Mouse (Mus musculus): ENCODE data around the gene Cntnap5b.

Gene Cntnap5b

DNA sequence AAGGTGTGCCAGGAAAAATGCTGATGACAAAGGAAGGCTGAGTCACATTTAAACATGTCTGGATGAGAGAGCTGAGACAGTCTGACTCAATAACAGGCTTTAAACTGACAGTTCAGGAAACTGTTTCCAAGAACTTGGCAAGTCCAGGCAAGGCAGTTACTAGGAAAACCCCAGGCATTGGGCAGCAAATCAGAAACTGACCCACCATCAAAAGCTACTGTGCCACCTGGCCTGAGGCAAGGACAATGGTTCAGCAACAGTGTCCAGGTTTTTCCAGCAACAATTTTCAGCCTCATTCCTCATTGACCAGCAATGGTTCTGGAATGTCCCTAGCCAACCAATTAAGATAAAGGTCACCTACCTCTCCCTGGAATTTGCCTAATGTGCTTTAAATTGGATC, 399.0 kb downstream of the Cntnap5b start:
- DNase-seq (ENCODE audit: low read depth, low spot score) = no peak

DNA sequence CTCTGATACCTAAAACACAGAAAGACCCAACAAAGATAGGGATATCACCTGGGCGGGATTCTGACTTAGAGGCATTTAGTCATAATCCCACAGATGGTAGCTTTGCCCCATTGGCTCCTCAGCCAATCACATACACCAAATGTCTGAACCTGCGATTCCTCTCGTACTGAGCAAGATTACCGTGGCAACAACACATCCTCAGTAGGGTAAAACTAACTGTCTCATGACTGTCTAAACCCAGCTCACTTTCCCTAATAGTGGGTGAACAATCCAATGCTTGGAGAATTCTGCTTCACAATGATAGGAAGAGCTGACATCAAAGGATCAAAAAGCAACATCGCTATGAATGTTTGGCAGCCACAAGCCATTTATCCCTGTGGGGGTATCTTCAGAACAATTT, 407.5 kb downstream of the Cntnap5b start:
- peak; percentile 96 for DNase-seq (ENCODE audit: low read depth, low spot score)

DNA sequence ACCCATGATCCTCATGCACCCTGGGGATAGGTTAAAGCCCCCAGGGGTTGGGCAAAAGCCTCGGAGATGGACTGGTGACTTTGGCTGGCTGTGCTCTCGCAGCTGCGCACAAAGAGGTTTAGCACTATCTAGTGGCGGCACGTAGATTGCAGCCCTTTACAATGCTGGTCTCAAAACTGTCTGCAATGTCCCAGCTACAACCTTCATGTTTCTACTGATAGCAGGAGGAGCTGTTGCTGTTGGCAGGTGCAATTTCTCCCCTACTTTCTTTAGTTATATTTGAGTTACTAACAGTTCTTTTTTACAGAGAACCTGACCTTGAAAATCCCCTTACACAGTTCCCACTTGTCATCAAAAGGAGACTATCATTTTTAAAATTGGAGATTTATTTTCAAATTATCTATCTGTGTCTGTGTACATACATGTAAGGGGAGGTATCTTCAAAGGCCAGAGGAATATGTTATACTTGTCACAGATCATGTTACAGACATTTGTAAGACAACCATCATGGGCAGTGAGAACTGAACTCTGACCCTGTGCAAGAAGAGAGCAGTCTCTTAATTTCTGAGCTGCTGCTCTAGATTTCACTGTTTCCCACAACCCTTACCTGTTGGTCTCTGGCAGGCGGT, 459.5 kb downstream of the Cntnap5b start:
- DNase-seq (ENCODE audit: low read depth, low spot score) = no peak

DNA sequence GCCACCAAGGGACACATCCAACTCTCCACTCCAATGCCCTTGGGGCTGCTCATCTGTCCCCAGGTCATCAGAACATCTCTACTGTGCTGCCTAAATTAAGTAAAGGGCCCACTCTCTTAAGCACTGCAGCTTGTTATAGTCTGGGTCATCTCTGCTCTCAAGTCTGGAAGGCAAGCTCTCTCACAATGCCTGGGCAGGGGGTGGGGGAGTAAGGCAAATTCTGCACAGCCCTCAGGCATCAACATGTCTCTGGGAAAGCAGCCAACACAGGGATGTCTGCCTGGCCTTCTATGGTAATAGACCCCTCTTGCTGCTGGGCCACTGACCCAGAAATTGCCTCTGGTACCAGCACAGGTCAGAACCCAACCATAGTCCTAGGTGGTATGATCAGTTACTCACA, 479.4 kb downstream of the Cntnap5b start:
- no peak for DNase-seq (ENCODE audit: low read depth, low spot score)

DNA sequence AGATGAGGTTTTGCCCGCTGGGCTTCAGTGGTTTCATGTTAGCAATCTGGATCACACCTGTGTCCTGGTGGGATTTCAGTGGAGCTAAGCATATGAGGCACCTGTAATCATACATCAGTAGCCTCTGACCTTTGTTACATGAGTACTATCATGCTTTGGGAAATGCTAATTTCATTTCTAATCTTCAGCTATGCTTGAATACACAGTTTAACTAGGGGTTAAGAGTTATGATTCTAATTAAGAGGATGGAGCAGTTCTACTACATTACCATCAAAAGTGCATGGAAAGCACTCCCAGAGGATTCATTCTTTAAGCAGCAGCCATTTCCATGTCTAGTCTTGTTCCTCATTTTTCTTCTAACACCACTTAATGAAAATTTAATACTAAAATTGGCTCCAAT, 538.1 kb downstream of the Cntnap5b start:
- no peak for DNase-seq (ENCODE audit: low read depth, low spot score)

DNA sequence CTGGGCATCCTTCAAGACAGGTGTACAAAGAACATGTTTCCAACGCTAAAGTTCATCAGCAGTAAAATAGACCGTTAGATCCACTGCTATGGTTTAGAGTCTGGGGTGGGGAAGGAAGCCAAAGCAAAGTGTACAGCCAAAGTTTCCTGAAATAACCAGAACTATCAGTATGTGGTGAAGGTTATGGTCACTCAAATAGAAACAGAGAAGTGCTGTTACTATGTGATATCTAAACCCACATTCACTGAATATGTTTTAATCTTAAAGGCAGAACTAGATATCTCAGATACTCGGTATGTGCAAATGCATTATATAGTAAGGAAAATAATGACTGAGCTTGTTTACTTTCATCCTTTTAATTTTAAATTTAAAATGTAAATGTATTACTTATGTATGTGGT, 558.5 kb downstream of the Cntnap5b start:
- no peak for DNase-seq (ENCODE audit: low read depth, low spot score)

DNA sequence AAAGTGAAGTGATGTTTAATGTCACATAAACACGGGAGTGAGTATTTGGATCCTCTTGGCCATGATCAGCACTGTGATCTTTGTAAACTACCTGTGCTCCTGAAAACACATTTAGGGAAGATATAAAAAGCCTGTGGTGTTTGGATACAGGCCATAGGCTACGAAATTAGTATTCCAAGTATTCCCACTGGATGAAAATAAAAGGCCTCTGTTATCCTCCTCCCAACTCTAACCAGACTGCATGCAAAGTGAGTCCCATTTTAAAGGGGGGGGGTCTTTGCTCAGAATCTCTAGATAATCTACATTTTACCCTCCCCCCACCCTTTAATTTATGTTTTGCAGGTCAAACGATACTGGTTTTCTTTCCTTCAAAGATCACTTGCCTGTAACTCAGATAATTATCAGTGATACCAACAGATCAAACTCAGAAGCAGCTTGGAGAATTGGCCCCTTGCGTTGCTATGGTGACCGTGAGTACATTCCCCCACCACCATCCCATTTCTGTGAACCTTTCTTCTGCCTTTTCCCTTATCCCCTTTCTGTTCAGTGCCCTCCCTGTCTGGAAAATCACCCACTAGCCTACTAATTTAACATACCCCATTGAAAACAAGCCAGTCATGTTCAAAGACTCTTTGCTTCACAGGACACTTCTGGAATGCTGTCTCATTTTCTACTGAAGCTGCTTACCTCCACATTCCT, 597.0 kb downstream of the Cntnap5b start:
- DNase-seq (ENCODE audit: low read depth, low spot score) = no peak

DNA sequence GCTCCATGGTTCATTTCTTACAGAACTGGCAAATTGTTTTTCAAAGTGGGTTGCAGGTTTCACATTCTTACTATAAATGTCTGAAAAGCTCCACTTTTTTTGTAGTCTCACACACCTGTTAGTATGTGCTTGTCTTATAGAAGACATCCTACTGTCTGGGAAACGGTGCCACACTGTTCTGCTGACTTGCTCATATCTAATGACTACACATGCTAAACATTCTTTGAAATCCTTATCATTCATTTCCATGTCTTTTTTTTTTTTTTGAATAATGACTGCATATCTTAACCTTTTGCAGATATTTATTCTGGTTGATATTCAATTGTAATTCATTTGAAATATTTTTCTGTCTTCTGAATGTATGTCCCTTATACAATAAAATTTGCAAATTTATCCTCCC, 613.7 kb downstream of the Cntnap5b start:
- no peak for DNase-seq (ENCODE audit: low read depth, low spot score)

DNA sequence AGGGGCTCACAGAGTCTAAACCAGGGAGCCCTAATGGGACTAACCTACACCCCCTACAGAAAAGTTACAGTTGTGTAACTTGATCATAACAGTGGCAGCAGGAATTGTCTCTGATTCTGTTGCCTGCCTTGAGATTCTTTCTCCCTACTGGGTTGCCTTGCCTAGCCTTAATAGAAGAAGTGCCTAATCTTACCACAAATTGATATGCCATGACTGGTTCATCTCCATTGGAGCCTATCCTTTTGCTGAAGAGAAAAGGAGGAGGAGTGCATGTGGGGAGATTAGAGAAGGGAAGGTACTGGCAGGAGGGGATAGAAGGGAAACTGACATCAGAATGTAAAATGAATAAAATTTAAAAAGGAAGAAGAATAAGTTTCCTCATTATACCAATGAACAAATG, 621.5 kb downstream of the Cntnap5b start:
- DNase-seq (ENCODE audit: low read depth, low spot score) = no peak

DNA sequence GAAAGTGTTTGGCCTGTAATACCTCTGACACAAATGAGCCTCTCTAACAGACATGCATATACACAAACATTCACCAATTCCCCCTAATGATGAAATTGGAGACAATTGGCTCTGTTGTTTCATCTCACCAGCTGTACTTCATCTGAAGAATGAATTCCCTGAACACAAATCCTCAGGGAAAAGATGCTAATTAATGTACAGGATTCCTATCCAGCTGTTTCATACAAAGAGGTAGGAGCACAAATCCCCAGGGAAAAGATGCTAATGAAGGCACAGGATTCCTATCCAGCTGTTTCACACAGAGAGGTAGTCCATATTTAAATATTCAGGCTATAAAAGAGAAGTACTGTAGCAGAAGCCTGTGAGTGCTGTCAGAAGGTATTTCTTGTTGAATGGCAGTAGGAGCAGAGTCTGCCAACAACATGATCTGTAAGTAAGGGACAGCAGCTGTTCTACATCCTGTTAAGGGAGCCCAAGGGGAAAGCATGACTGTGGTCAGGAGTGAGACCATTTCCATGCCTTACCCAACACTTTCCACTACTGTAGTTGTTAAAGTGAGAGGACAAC, 644.2 kb downstream of the Cntnap5b start:
- DNase-seq (ENCODE audit: low read depth, low spot score) = no peak

DNA sequence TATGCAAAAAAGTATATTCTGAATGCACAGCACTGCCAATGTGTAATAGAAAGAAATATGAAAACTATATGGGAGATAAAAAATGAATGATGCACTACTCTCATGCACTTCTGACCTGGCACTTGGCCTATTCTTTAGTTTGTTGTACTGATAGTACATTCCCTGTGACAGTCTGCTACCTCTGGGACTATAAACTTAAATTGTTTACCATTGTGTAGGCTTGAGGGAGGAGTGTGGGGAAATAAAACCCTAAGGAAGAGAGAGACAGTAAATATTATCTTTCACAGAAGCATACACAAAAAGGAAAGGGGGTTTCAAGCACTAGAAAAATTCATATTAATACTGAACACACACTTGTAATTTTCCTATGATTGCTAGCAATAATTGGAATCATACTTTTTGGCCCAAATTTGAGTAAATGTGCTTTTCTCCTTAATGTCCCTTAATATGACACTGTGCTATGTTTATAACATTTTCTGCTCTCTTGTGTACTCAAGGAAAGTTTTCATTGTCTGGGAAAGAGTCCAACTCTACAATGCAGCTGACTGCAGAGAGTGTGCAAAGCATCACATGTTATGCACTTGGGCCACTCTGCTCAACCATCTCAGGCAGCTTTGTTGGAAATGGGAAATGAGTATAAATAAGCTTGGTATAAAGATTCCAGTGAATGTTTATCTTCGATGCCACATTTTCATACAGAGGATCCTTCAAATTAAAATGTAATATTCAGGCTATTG, 657.6 kb downstream of the Cntnap5b start:
- no peak for DNase-seq (ENCODE audit: low read depth, low spot score)

DNA sequence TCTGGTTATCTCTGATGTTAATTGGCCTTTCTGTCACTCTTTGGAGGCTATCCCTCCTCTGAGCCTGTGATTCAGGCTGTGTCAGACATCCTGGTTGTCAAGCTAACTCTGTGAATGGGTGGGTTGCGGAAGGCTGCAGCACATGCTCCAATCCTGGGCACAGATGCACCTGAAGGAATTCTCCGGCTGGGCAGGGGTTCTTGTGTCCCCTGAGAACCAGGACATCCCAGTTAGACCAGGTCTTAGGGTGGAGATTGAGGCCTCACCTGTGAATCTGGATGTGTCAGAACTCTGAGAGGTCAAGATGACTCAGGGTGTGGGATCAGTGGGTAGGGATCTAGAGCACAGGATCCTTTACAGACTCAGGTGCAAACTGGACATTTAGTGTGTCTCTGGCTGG, 691.3 kb downstream of the Cntnap5b start:
- no peak for DNase-seq (ENCODE audit: low read depth, low spot score)

DNA sequence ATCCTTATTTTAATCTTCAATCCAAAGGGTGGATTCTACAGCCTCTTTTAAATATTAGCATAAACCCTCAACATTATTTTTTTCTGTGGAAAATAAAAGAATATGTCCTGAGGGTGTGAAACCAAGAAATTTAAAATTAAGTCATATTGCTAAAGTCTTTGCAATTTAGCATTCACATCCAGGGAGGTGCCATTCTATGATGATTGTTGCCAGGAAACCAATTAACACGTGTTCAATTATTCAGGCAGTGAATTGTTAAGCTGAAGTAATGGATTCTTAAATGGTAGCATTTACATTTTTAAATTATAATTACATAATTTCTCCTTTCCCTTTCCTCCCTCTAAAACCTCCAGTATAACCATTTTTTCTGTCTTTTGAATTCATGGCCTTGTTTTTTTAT, 692.7 kb downstream of the Cntnap5b start:
- no peak for DNase-seq (ENCODE audit: low read depth, low spot score)

DNA sequence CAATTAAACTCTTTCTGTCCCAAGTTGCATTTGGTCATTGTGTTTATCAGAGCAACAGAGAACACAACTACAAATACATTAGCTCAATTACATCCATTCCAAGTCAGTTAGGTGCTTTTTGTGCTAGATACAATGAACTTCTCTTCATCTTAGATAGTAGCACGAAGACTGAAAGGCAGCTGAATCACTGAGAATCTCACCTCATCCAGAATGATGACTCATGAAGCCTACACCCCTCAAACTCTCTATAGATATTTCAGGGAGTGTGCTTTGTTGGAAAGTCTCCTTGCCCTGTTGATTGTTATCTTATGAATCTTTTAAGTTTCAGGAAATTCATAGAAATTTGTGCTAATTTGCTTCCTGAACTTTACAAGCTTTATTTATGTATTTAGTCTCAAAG, 695.0 kb downstream of the Cntnap5b start:
- no peak for DNase-seq (ENCODE audit: low read depth, low spot score)

DNA sequence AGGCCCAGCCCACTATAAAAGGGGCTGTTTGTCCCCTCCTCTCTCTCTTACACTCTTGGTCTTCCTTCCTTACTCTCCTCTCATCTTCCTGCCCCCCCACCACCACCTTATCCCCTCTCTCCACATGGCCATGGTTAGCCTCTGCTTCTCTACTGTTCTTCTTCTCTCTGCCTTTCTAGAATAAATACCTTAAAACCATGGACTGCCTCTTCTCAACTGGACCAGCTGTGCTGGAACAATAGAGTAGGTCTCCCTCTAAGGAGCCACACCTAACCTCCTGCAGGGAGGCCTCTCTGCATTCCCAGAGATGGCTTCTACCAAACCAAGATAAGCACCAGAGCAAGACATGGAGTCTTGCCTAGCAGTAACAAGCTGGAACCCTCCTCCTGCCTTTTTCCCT, 737.3 kb downstream of the Cntnap5b start:
- no peak for DNase-seq (ENCODE audit: low read depth, low spot score)

All from CD4-positive, CD25-positive, alpha-beta regulatory T cell, adult 2 months (primary cell).